Mouse (Mus musculus): ENCODE measurements around the gene Gm21983. TPM values are rescaled to one million over a fixed set of nuclear protein-coding genes. Genes with fewer than 3 reads are reported as not detected.

Gene Gm21983
- polyA plus RNA-seq, 1 experiment, result not detected

DNA sequence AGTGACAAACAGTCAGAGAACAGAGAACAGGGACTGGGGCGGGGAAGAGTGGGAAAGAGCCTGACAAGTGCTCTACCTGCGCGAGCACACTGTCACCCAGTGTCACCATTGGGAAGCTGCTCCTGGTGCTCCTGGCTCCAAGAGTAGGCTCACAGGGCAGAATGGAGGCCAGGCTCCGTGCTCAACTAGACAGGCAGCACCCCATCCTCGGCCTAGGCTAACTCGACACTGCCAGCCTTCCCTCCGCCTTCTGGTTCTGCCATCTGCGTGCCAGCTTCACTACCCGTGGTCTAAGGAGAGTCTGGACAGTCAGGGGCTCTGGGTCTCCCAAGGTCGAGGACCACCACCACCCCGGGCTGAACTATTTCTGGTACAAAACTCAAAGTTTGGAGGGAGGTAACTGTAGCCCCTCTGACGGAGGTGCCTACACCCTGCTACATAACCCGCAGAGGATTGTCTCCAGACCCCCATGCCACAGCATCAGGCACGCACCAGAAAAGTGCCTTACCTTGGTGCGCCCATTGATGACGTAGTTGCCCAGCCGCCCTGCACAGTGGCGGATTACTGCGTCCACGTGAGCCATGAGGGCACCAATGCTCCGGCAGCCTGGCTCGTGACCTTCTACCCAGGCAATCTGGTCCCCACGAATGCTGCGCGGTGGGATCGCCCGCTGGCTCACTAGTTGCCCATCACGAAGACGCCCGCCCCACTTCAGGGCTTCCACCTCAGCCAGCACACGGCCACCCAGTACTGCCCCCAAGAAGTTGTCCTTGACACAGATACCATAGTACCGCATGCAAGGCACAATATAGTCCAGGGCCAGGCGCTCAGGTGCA lies 16.6 kb downstream of the Gm21983 start:
- Histone ChIP-seq H3K4me3 (ENCODE audit: insufficient read depth, low read length) (no peak overlapping the region), H3K27ac (ENCODE audit: insufficient read depth, low read depth, low read length) (no peak overlapping the region), H3K4me1 (ENCODE audit: control insufficient read depth, insufficient read depth, low read length) (peaks cover 42% of the 10 kb centered on the region)
- TF ChIP-seq CTCF (IDR thresholded peaks at IDR 0.05; ENCODE audit: low read depth, low read length), result no peak
- no peak for TF ChIP-seq POLR2A (IDR thresholded peaks at IDR 0.05; ENCODE audit: borderline replicate concordance, low read depth, low read length)

DNA sequence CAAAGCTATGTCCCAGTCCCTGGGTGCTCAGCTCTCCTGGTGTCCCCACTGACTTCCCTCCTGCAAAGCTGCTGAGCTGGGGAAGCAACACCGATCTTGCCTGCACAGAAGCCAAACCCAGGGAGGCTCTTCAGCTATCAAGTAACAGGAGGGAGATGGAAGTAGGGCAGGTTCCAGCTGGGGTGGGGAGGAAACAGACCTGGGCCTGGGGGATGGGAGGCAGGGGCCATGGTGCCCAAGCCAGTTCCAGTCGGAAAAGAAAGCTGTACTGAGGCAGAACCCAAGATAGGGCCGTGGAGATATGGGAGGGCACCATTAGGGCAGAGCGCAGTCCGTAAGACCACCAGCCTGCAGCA lies 17.5 kb downstream of the Gm21983 start:
- Histone ChIP-seq H3K4me3 (ENCODE audit: insufficient read depth, low read length) (no peak overlapping the region), H3K4me1 (ENCODE audit: control insufficient read depth, insufficient read depth, low read length) (peaks cover 42% of the 10 kb centered on the region), H3K27ac (ENCODE audit: insufficient read depth, low read depth, low read length) (no peak overlapping the region)
- TF ChIP-seq POLR2A (IDR thresholded peaks at IDR 0.05; ENCODE audit: borderline replicate concordance, low read depth, low read length) (no peak), CTCF (IDR thresholded peaks at IDR 0.05; ENCODE audit: low read depth, low read length) (no peak)

DNA sequence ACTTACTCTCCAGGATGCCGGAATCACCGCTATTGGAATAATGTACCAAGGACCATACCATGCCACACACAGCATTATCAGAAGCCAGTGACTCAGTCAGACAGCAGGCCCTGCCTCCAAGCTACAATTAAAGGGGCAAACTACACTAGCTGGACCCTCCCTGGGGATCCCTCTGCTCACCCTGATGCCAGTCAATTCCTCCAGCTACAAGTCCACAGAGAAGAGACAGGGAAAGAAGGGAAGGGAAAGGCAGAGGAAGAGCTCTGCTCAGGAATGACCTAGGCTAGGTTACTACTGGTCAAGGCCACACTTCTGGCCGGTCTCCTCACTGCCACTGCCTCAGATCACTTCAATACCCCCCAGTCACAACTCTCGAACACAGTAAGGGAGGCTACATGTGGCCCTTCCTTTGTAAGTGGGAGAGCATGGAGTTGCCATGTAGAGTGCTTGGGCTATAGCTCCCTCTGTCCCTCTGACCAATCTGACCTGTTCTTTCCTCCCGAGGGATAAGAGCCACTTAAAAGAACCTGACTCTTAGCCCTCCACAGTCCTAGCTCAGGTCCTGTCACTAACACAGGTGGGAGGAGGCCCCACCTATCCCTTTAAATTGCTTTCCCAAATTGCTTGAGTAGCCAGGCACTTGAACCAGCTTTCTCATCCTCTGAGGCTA lies 18.0 kb downstream of the Gm21983 start:
- TF ChIP-seq CTCF (IDR thresholded peaks at IDR 0.05; ENCODE audit: low read depth, low read length) (no peak), POLR2A (IDR thresholded peaks at IDR 0.05; ENCODE audit: borderline replicate concordance, low read depth, low read length) (no peak)
- Histone ChIP-seq H3K27ac (ENCODE audit: insufficient read depth, low read depth, low read length) (no peak overlapping the region), H3K4me1 (ENCODE audit: control insufficient read depth, insufficient read depth, low read length) (peaks cover 38% of the 10 kb centered on the region), H3K4me3 (ENCODE audit: insufficient read depth, low read length) (no peak overlapping the region)

DNA sequence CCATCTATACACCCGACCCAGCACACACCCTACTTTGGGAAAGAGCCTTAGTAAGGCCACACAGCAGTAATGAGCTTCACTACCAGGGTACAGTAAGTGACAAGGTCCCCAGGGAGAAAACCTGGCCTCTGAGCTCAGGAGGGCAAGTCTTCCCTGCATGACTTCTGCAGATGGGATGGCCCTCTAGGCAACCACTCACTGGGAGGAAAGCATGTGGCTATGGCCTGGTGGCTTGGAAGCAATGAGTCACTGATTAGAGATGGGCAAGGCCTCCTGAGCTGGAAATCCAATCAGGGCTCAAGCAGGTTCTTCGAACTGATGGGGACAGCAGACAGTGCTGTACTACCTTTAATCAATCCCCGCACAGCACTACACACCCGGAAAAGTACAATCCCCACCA lies 19.1 kb downstream of the Gm21983 start:
- Histone ChIP-seq H3K27ac (ENCODE audit: insufficient read depth, low read depth, low read length) (no peak overlapping the region), H3K4me3 (ENCODE audit: insufficient read depth, low read length) (no peak overlapping the region), H3K4me1 (ENCODE audit: control insufficient read depth, insufficient read depth, low read length) (peaks cover 34% of the 10 kb centered on the region)
- TF ChIP-seq POLR2A (IDR thresholded peaks at IDR 0.05; ENCODE audit: borderline replicate concordance, low read depth, low read length) (no peak), CTCF (IDR thresholded peaks at IDR 0.05; ENCODE audit: low read depth, low read length) (no peak)

DNA sequence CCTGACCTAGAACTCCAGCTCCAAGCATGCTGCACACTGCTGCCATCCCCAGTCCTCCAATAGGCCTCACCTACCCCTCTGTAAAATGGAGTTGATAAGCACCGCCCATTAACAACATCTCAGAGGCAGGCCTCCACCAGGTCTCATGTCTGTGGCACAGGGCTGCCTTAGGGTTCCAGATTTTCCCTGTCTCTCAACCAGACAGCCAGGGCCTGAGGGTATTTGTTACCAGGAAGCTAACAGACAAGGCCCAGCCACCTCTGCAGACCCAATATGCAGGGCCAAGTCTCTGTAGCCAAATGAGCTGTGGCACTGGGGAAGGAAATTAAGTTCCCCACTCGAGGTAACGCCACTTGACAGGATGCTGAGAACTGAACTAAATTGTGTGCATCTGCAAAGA lies 20.0 kb downstream of the Gm21983 start:
- no peak for TF ChIP-seq POLR2A (IDR thresholded peaks at IDR 0.05; ENCODE audit: borderline replicate concordance, low read depth, low read length)
- TF ChIP-seq CTCF (IDR thresholded peaks at IDR 0.05; ENCODE audit: low read depth, low read length), result no peak
- Histone ChIP-seq H3K4me1 (ENCODE audit: control insufficient read depth, insufficient read depth, low read length) (peaks cover 34% of the 10 kb centered on the region), H3K4me3 (ENCODE audit: insufficient read depth, low read length) (no peak overlapping the region), H3K27ac (ENCODE audit: insufficient read depth, low read depth, low read length) (no peak overlapping the region)

DNA sequence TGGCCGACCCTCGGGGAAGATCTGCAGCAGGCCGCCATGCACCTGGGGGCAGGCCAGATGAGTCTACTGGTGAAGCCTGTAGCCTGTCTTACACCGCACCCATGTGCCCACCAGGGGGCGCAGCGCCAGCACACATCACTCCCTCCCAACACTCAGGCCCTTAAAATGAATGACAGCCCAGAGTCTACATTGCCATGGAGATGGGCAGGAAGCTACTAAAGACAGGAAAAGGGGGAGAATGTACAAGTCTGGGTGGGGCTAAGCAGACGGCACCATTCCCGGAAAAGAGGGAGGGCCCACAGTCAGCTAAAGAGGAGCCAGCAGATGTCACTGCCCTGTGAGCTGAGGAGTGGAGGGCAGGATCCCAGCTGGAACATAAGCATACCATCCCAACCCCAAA lies 21.0 kb downstream of the Gm21983 start:
- peaks cover 34% of the 10 kb centered on the region for H3K4me1 ChIP-seq (ENCODE audit: control insufficient read depth, insufficient read depth, low read length)
- TF ChIP-seq CTCF (IDR thresholded peaks at IDR 0.05; ENCODE audit: low read depth, low read length), result peak; percentile 75
- no peak for TF ChIP-seq POLR2A (IDR thresholded peaks at IDR 0.05; ENCODE audit: borderline replicate concordance, low read depth, low read length)
- no peak overlapping the region for H3K4me3 ChIP-seq (ENCODE audit: insufficient read depth, low read length)
- no peak overlapping the region for H3K27ac ChIP-seq (ENCODE audit: insufficient read depth, low read depth, low read length)

DNA sequence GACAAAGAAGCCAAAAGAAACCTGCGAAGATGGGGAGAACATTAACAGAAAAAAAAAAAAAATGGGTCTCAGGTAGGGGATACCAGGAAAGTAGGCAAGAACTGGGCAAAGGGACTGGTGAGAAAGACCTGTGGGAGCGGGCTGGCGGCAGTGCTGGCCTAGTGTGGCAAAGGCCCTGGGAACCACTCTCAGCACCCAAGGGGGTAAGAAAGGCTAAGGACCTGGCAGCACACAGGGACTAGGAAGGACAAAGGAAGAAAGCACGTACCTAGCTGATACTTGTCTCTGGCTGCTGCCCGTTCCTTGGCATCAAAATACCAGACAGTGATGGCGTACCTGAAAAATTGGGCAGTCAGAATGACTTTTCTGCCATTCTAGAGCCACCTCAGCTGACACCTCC lies 21.6 kb downstream of the Gm21983 start:
- Histone ChIP-seq H3K27ac (ENCODE audit: insufficient read depth, low read depth, low read length) (no peak overlapping the region), H3K4me3 (ENCODE audit: insufficient read depth, low read length) (no peak overlapping the region), H3K4me1 (ENCODE audit: control insufficient read depth, insufficient read depth, low read length) (peaks cover 34% of the 10 kb centered on the region)
- TF ChIP-seq CTCF (IDR thresholded peaks at IDR 0.05; ENCODE audit: low read depth, low read length) (no peak), POLR2A (IDR thresholded peaks at IDR 0.05; ENCODE audit: borderline replicate concordance, low read depth, low read length) (no peak)

GRCm38 (mm10) chr7:27158171-27158570 lies 22.7 kb downstream of the Gm21983 start:
- TF ChIP-seq CTCF (IDR thresholded peaks at IDR 0.05; ENCODE audit: low read depth, low read length) (no peak), POLR2A (IDR thresholded peaks at IDR 0.05; ENCODE audit: borderline replicate concordance, low read depth, low read length) (no peak)
- peaks cover 29% of the 10 kb centered on the region for H3K4me1 ChIP-seq (ENCODE audit: control insufficient read depth, insufficient read depth, low read length)
- H3K4me3 ChIP-seq (ENCODE audit: insufficient read depth, low read length), result no peak overlapping the region
- H3K27ac ChIP-seq (ENCODE audit: insufficient read depth, low read depth, low read length), result no peak overlapping the region

DNA sequence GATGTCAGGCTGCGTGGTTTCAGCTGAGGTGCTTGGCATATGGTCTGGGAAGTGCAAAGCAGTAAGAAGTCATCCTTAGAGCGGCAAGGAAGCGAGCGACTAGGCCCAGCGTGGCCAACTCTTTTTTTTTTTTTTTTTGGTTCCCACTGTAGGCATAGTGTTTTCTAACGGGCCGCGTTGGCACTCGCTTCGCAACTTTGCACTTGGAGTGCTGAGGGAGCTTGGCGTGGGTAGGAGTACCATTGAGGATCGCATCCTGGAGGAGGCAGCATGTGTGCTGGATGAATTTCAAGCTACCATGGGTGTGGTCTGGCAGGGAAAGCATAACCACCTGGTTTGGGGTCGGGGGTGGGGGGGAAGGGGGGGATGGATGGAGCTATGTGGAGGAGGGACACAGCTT lies 24.9 kb downstream of the Gm21983 start:
- Histone ChIP-seq H3K4me1 (ENCODE audit: control insufficient read depth, insufficient read depth, low read length) (peaks cover 10% of the 10 kb centered on the region), H3K4me3 (ENCODE audit: insufficient read depth, low read length) (no peak overlapping the region), H3K27ac (ENCODE audit: insufficient read depth, low read depth, low read length) (no peak overlapping the region)
- no peak for TF ChIP-seq CTCF (IDR thresholded peaks at IDR 0.05; ENCODE audit: low read depth, low read length)
- TF ChIP-seq POLR2A (IDR thresholded peaks at IDR 0.05; ENCODE audit: borderline replicate concordance, low read depth, low read length), result no peak

DNA sequence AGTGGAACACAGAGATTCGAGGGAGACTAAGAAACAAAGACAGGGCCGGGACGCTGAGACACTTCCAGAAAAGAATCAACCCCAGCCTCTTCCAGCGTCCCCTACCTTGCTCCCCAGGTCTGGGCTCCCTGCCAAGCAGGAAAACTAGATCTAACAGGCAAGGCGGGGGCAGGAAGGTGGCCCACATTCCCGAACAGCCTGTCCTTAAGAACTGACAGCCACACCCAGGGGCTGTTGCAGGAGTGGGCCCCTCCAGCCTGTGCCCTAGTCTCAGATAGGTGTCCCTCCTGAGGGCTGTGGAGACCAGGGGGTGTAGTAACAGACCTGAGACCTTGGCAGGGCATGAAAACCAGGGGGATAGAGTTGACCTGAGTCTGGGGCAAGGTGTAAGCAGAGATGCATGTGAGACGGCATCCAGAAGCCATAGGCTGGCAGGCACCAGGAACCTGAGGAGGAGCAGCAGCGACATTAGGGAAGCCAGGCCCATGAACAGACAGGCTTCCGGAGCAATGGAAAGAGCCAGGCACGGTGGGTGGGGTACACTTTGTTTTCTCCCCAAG lies 27.6 kb downstream of the Gm21983 start, which contains the start of gene Cyp2t4:
Gene Cyp2t4 (plus strand): TSS at position 510 of the 560 bp plus-strand sequence.
- Histone ChIP-seq H3K4me1 (ENCODE audit: control insufficient read depth, insufficient read depth, low read length) (no peaks in the 10 kb centered on the region), H3K4me3 (ENCODE audit: insufficient read depth, low read length) (no peak within 1 kb of the TSS), H3K27ac (ENCODE audit: insufficient read depth, low read depth, low read length) (no peak within 1 kb of the TSS)
- TF ChIP-seq CTCF (IDR thresholded peaks at IDR 0.05; ENCODE audit: low read depth, low read length) (no peak), POLR2A (IDR thresholded peaks at IDR 0.05; ENCODE audit: borderline replicate concordance, low read depth, low read length) (no peak)
